Mouse (Mus musculus) kidney, embryonic 14.5 days (tissue): ENCODE measurements around the gene Olfr1161. TPM values are rescaled to one million over a fixed set of nuclear protein-coding genes. Genes with fewer than 3 reads are reported as not detected.
"Not testable (repeated sequence)": the region's sequence is repeated elsewhere in the genome, so short reads cannot be mapped to it uniquely, and the experiment has no call there.

Experiments used
- ATAC-seq: fragments of 200-750 bp; cut with Nextera tagmentation; 2 replicates; pipeline ENCODE4 v1.8.0; 2017; ENCODE audit warnings: moderate number of reproducible peaks, mild to moderate bottlenecking, moderate TSS enrichment, moderate library complexity; ENCODE audit not compliant: low FRiP score, low TSS enrichment
- H3K27ac ChIP-seq: fragments of 300-500 bp; sonication (generic); 2 replicates; pipeline ENCODE4 v1.5.1; 2014; ENCODE audit warnings: low read depth, mild to moderate bottlenecking, low read length, moderate library complexity, mixed read lengths
- H3K27me3 ChIP-seq: fragments of 300-500 bp; sonication (generic); 2 replicates; pipeline ENCODE4 v1.6.1; 2014; ENCODE audit warnings: mild to moderate bottlenecking, low read length; ENCODE audit not compliant: control insufficient read depth, insufficient read depth
- H3K36me3 ChIP-seq: fragments of 300-500 bp; sonication (generic); 2 replicates; pipeline ENCODE4 v1.6.1; 2014; ENCODE audit warnings: low read length, mixed read lengths; ENCODE audit not compliant: control insufficient read depth, insufficient read depth
- H3K4me1 ChIP-seq: fragments of 300-500 bp; sonication (generic); 2 replicates; pipeline ENCODE4 v1.6.1; 2014; ENCODE audit warnings: low read length, mixed read lengths; ENCODE audit not compliant: control insufficient read depth, insufficient read depth
- H3K4me2 ChIP-seq: fragments of 300-500 bp; sonication (generic); replicated peaks from 2 replicates; pipeline ENCODE4 v1.6.1; 2014; ENCODE audit warnings: low read depth, mild to moderate bottlenecking, low read length
- H3K4me3 ChIP-seq: fragments of 300-500 bp; sonication (generic); 2 replicates; pipeline ENCODE4 v1.5.1; 2014; ENCODE audit warnings: mild to moderate bottlenecking, low read length
- H3K9ac ChIP-seq: fragments of 300-500 bp; sonication (generic); 2 replicates; pipeline ENCODE4 v1.6.1; 2014; ENCODE audit warnings: low read depth, mild to moderate bottlenecking, low read length, moderate library complexity
- H3K9me3 ChIP-seq: fragments of 300-500 bp; sonication (generic); 2 replicates; pipeline ENCODE4 v1.6.1; 2016; ENCODE audit warnings: low read length; ENCODE audit not compliant: control insufficient read depth
- whole genome bisulfite sequencing: fragments of 180-500 bp; shearing (Covaris S2); extraction: QIAGEN DNeasy Blood & Tissue Kit; methylation state at CpG from one replicate; pipeline ENCODE4 v1.1.7; 2014; 5-methylcytosine and 5-hydroxymethylcytosine counted together
- polyA plus RNA-seq: library from polyadenylated mRNA; unstranded; fragments of >200 nt; fragmentation: Nextera tagmentation; extraction: Ambion mirVana; gene quantifications from 2 replicates; pipeline ENCODE4 v1.2.1, GENCODE M21; 2014

Olfr1161 gene
- not detected in 2 replicates for polyA plus RNA-seq

GRCm38 (mm10) chr2:88022474-88022873, at the start of gene Olfr1161:
Gene Olfr1161, plus strand, starts transcription at chr2:88022774.
- H3K27me3 ChIP-seq, H3K36me3 ChIP-seq, H3K4me2 ChIP-seq, H3K4me1 ChIP-seq, H3K27ac ChIP-seq, ATAC-seq, H3K9me3 ChIP-seq, H3K9ac ChIP-seq, H3K4me3 ChIP-seq: not testable (repeated sequence)
- 84% methylated on average over 1 of the region's 1 CpGs for WGBS

GRCm38 (mm10) chr2:87974563-87974962, 48.0 kb upstream of the Olfr1161 start, which contains the start of gene Olfr74:
Gene Olfr74, minus strand, starts transcription at chr2:87974663.
- Histone ChIP-seq H3K9me3 (no peaks in the 10 kb centered on the region), H3K27me3 (no peaks in the 10 kb centered on the region), H3K27ac (no peak within 1 kb of the TSS), H3K4me2 (no peak within 1 kb of the TSS), H3K36me3 (no peaks in the 10 kb centered on the region), H3K4me3 (no peak within 1 kb of the TSS), H3K9ac (no peak within 1 kb of the TSS), H3K4me1 (no peaks in the 10 kb centered on the region)
- ATAC-seq = no peak
- 68% methylated on average over 3 of the region's 3 CpGs for WGBS

- no peaks in the 10 kb centered on the region for H3K4me1 ChIP-seq
- H3K27me3 ChIP-seq = no peaks in the 10 kb centered on the region
- no peaks in the 10 kb centered on the region for H3K36me3 ChIP-seq
- H3K4me3 ChIP-seq = no peak within 1 kb of the TSS
- no peak within 1 kb of the TSS for H3K4me2 ChIP-seq
- no peak for ATAC-seq
- H3K9ac ChIP-seq = no peak within 1 kb of the TSS
- no peak within 1 kb of the TSS for H3K27ac ChIP-seq
- H3K9me3 ChIP-seq = no peaks in the 10 kb centered on the region
Measured at GRCm38 (mm10) chr2:87989813-87990212, 32.8 kb upstream of the Olfr1161 start, which contains the start of gene Olfr1158. Gene Olfr1158, plus strand, starts transcription at chr2:87990113.

- Histone ChIP-seq H3K9me3 (no peaks in the 10 kb centered on the region), H3K36me3 (no peaks in the 10 kb centered on the region), H3K27ac (no peak within 1 kb of the TSS), H3K4me1 (no peaks in the 10 kb centered on the region), H3K4me2 (no peak within 1 kb of the TSS), H3K27me3 (no peaks in the 10 kb centered on the region), H3K9ac (no peak within 1 kb of the TSS), H3K4me3 (no peak within 1 kb of the TSS)
- no peak for ATAC-seq
Measured at GRCm38 (mm10) chr2:88007515-88008318, 14.9 kb upstream of the Olfr1161 start, which contains the start of gene Olfr1160. Gene Olfr1160, minus strand, starts transcription at chr2:88008268.

- no peaks in the 10 kb centered on the region for H3K9me3 ChIP-seq
- H3K9ac ChIP-seq = no peak within 1 kb of the TSS
- ATAC-seq = no peak
- no peak within 1 kb of the TSS for H3K4me3 ChIP-seq
- no peaks in the 10 kb centered on the region for H3K36me3 ChIP-seq
- H3K27ac ChIP-seq = no peak within 1 kb of the TSS
- H3K4me2 ChIP-seq = no peak within 1 kb of the TSS
- no peaks in the 10 kb centered on the region for H3K27me3 ChIP-seq
- H3K4me1 ChIP-seq = no peaks in the 10 kb centered on the region
Measured at GRCm38 (mm10) chr2:88037599-88037998, 15.0 kb downstream of the Olfr1161 start, which contains the start of gene Olfr73. Gene Olfr73, minus strand, starts transcription at chr2:88037699.

GRCm38 (mm10) chr2:88051029-88051428, 28.5 kb downstream of the Olfr1161 start, which contains the start of gene Olfr1162:
Gene Olfr1162, minus strand, starts transcription at chr2:88051129.
- Histone ChIP-seq H3K4me1 (no peaks in the 10 kb centered on the region), H3K4me3 (no peak within 1 kb of the TSS), H3K27me3 (no peaks in the 10 kb centered on the region), H3K36me3 (no peaks in the 10 kb centered on the region), H3K4me2 (no peak within 1 kb of the TSS), H3K9me3 (no peaks in the 10 kb centered on the region), H3K9ac (no peak within 1 kb of the TSS), H3K27ac (no peak within 1 kb of the TSS)
- WGBS = 89% methylated on average over 1 of the region's 1 CpGs
- no peak for ATAC-seq

- H3K36me3 ChIP-seq = no peaks in the 10 kb centered on the region
- no peak overlapping the region for H3K27ac ChIP-seq
- no peak overlapping the region for H3K9ac ChIP-seq
- no peaks in the 10 kb centered on the region for H3K4me1 ChIP-seq
- WGBS = 91% methylated on average over 2 of the region's 2 CpGs
- H3K9me3 ChIP-seq = 0 out of 2 replicates have a peak, but pooled peaks cover 2% of the 10 kb centered on the region
- H3K27me3 ChIP-seq = no peaks in the 10 kb centered on the region
- ATAC-seq = no peak
- H3K4me2 ChIP-seq = no peak overlapping the region
- H3K4me3 ChIP-seq = no peak overlapping the region
Measured at GRCm38 (mm10) chr2:88063587-88063986, 41.0 kb downstream of the Olfr1161 start.

GRCm38 (mm10) chr2:88071730-88072129, 49.2 kb downstream of the Olfr1161 start, which contains the start of gene Olfr1163:
Gene Olfr1163, minus strand, starts transcription at chr2:88071830.
- H3K36me3 ChIP-seq = no peaks in the 10 kb centered on the region
- no peak within 1 kb of the TSS for H3K9ac ChIP-seq
- ATAC-seq = no peak
- no peaks in the 10 kb centered on the region for H3K27me3 ChIP-seq
- H3K27ac ChIP-seq = no peak within 1 kb of the TSS
- no peaks in the 10 kb centered on the region for H3K4me1 ChIP-seq
- H3K4me3 ChIP-seq = no peak within 1 kb of the TSS
- H3K4me2 ChIP-seq = no peak within 1 kb of the TSS
- H3K9me3 ChIP-seq = no peaks in the 10 kb centered on the region
